Mouse (Mus musculus): ENCODE results near the gene Gbf1. TPM values are rescaled to one million over a fixed set of nuclear protein-coding genes. Genes with fewer than 3 reads are reported as not detected.
"Not testable (repeated sequence)": the region's sequence is repeated elsewhere in the genome, so short reads cannot be mapped to it uniquely, and the experiment has no call there.

Gene Gbf1
- polyA plus RNA-seq, 1 experiment: 86.4 TPM

DNA sequence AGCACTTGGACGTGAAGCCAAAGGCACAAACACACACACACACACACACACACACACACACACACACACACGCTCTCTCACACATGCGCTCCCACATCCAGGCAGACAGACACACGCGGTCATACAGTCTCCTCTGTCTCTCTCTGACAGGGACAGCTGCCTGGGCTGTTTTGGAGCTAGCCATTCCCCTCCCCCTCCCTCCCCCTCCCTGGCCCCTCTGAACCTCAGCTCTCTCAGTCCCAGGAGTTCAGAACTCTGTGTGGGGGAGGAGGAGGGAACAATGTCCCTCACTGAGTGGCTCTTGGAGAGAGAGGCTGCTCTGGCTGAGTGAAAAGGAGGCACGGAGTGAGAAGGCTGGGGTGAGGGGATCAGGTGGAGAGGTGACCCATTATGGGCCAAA is 11.2 kb upstream of the Gbf1 start:
- H3K4me3 ChIP-seq (ENCODE audit: insufficient read depth, low read length): no peak overlapping the region
- H3K4me1 ChIP-seq (ENCODE audit: control insufficient read depth, insufficient read depth, low read length): no peaks in the 10 kb centered on the region
- no peak overlapping the region for H3K27ac ChIP-seq (ENCODE audit: insufficient read depth, low read length)
- TF ChIP-seq POLR2A (IDR thresholded peaks at IDR 0.05; ENCODE audit: low read depth, low read length): no peak
- no peak for TF ChIP-seq CTCF (IDR thresholded peaks at IDR 0.05; ENCODE audit: borderline replicate concordance, insufficient read depth, low read length)

DNA sequence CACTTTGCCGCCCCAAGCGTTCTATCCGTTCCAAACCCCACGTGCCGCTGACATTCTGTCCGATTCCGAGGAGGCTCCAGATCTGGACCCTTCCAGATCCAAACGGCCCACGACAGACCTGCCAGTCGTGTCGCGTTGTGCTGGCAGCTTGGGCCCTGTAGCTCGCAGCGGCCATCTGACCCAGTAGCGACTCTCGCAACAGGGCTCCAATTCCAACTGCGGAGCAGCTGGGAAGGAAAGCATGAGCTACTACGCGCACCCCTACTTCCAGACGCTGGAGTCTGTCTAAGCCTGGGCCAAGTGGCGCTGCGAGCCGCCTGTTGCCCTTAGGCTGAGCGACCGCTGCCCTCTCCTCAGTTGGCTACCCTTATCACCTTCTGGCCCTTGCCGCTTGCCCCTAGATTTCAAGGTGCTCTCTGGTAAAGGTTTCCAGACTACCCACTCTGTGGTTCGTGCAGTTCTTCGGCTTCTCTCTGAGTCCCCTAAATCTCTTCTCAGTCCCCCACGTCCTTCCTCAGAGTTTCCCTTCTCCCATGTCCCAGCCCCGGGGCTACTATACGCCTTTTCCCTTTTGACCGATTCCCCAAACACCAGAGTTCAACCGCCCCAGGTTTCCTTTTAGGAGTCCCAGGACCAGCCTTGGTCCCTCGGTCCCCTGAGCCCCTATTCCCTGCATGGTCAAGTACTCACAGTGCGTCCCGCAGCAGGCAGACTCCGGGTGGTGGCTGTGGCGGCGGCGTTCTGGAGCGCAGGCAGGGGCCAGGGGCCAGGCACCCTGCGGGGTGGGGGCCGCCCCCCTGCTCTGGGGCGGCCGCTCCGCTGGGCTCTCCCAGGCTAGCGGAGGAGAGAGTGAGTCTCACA is 4.6 kb upstream of the Gbf1 start, which contains the start of gene Pitx3:
TSS of gene Pitx3 (minus strand) at position 816 of the 861 bp plus-strand sequence.
- H3K4me3 ChIP-seq (ENCODE audit: insufficient read depth, low read length): peak within 1 kb of the TSS; percentile 50

DNA sequence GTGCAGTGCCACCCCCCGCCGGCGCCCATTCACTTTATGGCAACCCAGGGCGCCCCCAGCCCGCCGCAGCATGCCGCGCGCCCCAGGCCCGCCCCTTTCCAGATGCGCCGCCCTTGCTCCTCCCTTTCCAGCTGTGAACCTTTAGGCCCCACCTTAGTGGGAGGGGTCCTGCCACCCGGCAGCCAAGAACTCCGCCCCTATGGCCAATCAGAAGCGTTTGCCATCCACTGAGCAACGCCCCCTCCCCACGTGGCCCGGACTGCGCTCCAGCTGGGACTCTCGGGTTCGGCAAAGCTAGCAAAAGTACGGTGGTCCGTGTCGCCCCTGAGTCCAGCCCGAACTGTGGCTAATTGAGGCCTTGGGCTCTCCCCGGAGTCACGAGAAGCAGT is 3.9 kb upstream of the Gbf1 start:
- TF ChIP-seq CTCF (IDR thresholded peaks at IDR 0.05; ENCODE audit: borderline replicate concordance, insufficient read depth, low read length) (no peak), POLR2A (IDR thresholded peaks at IDR 0.05; ENCODE audit: low read depth, low read length) (no peak)
- Histone ChIP-seq H3K4me1 (ENCODE audit: control insufficient read depth, insufficient read depth, low read length) (no peaks in the 10 kb centered on the region), H3K4me3 (ENCODE audit: insufficient read depth, low read length) (peak overlapping the region; percentile 50), H3K27ac (ENCODE audit: insufficient read depth, low read length) (no peak overlapping the region)

More for the DNA sequence above, 4.6 kb upstream of the Gbf1 start, which contains the start of gene Pitx3:
- TF ChIP-seq POLR2A (IDR thresholded peaks at IDR 0.05; ENCODE audit: low read depth, low read length) (no peak), CTCF (IDR thresholded peaks at IDR 0.05; ENCODE audit: borderline replicate concordance, insufficient read depth, low read length) (no peak)
- Histone ChIP-seq H3K4me1 (ENCODE audit: control insufficient read depth, insufficient read depth, low read length) (no peaks in the 10 kb centered on the region), H3K27ac (ENCODE audit: insufficient read depth, low read length) (no peak within 1 kb of the TSS)

DNA sequence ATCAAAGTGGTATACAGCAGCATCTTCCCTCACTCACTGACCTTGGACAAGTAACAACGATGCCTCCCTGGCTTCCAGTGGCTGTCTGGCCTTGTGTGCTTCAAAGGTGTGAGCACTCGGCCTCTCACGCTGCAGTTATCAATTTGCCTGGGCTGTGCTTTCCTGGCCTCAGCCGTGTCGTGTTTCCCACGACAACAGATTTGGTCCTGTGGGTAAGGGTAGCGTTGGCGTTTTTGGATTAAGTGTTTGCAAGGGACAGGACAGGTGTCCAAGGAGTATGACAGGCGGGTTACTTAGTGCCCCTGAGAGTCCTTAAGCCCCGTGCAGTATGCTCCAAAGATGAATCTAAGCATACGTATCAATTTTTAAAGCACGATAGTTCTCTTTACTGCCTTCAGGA is 3.2 kb upstream of the Gbf1 start:
- Histone ChIP-seq H3K27ac (ENCODE audit: insufficient read depth, low read length) (no peak overlapping the region), H3K4me1 (ENCODE audit: control insufficient read depth, insufficient read depth, low read length) (peaks cover 6% of the 10 kb centered on the region; the same call in 1 of the 2 replicates), H3K4me3 (ENCODE audit: insufficient read depth, low read length) (no peak overlapping the region)
- TF ChIP-seq POLR2A (IDR thresholded peaks at IDR 0.05; ENCODE audit: low read depth, low read length): no peak

DNA sequence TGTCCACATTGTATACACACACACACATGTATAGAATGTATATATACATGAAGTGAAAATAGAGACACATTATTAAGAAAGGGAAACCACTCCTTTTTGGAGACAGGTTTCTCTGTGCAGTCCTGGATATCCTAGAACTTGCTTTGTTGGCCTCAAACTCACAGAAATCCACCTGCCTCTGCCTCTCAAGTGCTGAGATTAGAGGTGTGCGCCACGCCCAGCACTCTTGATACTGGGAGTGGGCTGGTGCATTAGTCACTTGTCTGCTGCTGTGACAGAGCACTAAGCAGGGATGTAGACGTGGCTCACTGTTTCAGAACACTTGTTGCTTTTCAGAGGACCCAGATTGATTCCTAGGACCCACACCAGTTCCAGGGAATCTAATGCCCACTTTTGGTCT is 13.6 kb downstream of the Gbf1 start:
- Histone ChIP-seq H3K4me1 (ENCODE audit: control insufficient read depth, insufficient read depth, low read length) (no peaks in the 10 kb centered on the region), H3K27ac (ENCODE audit: insufficient read depth, low read length) (no peak overlapping the region), H3K4me3 (ENCODE audit: insufficient read depth, low read length) (no peak overlapping the region)
- TF ChIP-seq CTCF (IDR thresholded peaks at IDR 0.05; ENCODE audit: borderline replicate concordance, insufficient read depth, low read length) (no peak), POLR2A (IDR thresholded peaks at IDR 0.05; ENCODE audit: low read depth, low read length) (no peak)

DNA sequence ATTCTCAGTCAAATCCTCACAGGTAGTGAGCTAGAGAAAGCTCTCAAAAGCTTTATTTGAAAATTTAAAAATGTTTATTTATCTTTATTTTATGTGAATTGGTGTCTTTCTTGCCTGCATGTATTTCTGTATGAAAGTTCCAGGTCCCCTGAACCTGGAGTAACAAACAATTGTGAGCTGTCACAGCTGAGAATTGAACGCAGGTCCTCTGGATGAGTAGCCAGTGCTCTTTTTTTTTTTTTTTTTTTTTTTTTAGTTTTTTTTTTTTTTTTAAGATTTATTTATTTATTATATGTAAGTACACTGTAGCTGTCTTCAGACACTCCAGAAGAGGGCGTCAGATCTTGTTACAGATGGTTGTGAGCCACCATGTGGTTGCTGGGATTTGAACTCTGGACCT is 14.9 kb downstream of the Gbf1 start:
- not testable (repeated sequence) for H3K4me1 ChIP-seq (ENCODE audit: control insufficient read depth, insufficient read depth, low read length); H3K27ac ChIP-seq (ENCODE audit: insufficient read depth, low read length); H3K4me3 ChIP-seq (ENCODE audit: insufficient read depth, low read length)

DNA sequence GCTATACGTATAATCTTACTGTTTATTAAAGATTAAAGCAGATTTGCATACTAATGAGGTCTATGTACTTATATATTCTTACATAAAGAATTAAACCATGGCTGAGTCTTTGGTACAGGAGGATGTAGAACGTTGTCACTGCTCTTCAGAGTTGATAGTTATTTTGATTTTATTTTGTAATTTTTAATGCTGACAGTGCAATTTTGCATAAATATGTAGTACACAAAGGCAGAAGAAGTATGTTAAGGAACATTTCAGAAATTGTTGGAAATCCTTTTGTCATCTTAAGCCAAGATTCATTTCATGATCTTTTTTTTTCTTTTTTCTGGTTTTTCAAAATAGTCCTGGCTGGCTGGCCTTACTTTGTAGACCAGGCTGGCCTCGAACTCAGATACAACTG is 17.1 kb downstream of the Gbf1 start:
- Histone ChIP-seq H3K4me1 (ENCODE audit: control insufficient read depth, insufficient read depth, low read length) (peaks cover 5% of the 10 kb centered on the region), H3K4me3 (ENCODE audit: insufficient read depth, low read length) (no peak overlapping the region), H3K27ac (ENCODE audit: insufficient read depth, low read length) (no peak overlapping the region)
- TF ChIP-seq CTCF (IDR thresholded peaks at IDR 0.05; ENCODE audit: borderline replicate concordance, insufficient read depth, low read length): no peak

DNA sequence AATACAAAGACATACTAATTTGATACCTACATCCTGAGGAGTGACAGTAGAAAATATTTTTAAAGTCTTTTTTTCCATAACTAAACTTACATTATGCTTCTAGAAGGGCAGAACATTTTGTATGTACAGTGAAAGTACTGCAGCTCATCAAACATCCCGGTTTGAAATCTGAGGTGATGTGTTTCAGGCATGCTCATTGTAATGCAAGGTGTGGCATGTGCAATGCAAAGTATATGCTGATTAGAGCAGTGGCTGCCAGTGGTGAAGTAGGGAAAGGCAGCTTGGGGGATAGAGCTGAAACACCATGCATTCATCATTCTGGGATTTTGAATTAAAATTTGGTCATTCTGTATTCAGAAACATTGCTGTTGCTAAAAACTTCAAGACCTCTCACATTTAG is 17.6 kb downstream of the Gbf1 start:
- no peak overlapping the region for H3K27ac ChIP-seq (ENCODE audit: insufficient read depth, low read length)
- no peak overlapping the region for H3K4me3 ChIP-seq (ENCODE audit: insufficient read depth, low read length)
- TF ChIP-seq POLR2A (IDR thresholded peaks at IDR 0.05; ENCODE audit: low read depth, low read length) (no peak), CTCF (IDR thresholded peaks at IDR 0.05; ENCODE audit: borderline replicate concordance, insufficient read depth, low read length) (no peak)
- peaks cover 5% of the 10 kb centered on the region for H3K4me1 ChIP-seq (ENCODE audit: control insufficient read depth, insufficient read depth, low read length)

DNA sequence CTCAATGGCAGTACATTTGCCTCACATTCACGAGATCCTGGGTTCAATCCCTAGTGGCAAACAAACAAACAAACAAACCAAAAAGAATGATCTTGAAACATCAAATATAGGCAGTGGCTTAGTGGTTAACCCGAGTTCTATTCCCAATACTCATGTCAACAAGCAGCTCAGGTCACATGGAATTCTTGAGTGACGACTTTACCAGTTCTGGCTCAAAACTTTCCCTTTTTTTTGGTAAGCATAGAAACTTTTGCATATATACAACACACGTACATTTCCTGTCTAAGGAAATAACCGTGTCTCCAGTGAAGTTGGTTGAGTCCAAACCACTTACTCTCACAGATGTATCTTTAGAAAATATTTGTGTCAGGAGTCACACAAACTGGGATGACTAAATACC is 20.2 kb downstream of the Gbf1 start:
- Histone ChIP-seq H3K4me3 (ENCODE audit: insufficient read depth, low read length) (no peak overlapping the region), H3K27ac (ENCODE audit: insufficient read depth, low read length) (peak overlapping the region; percentile 60), H3K4me1 (ENCODE audit: control insufficient read depth, insufficient read depth, low read length) (peaks cover 5% of the 10 kb centered on the region)
- TF ChIP-seq POLR2A (IDR thresholded peaks at IDR 0.05; ENCODE audit: low read depth, low read length) (no peak), CTCF (IDR thresholded peaks at IDR 0.05; ENCODE audit: borderline replicate concordance, insufficient read depth, low read length) (no peak)

DNA sequence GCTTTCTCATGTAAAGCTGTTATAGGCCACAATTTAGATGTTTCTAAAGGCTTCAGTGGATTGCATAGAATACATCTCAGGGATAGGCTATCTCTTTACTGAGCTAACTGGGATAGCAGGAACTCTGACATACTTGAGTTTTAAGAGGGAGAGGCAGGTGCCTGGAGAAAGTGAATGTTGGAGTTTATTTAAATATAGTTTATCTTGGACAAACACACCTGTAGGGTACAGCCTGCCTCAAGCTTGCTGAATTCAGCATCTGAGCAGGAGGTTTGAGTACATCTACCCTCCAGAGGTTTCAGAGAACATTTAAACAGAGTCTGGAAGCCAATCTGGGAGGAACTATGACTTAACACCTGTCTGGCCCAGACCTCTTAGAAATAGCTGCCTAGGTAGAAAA is 22.9 kb downstream of the Gbf1 start:
- no peak for TF ChIP-seq CTCF (IDR thresholded peaks at IDR 0.05; ENCODE audit: borderline replicate concordance, insufficient read depth, low read length)
- no peak for TF ChIP-seq POLR2A (IDR thresholded peaks at IDR 0.05; ENCODE audit: low read depth, low read length)
- H3K27ac ChIP-seq (ENCODE audit: insufficient read depth, low read length): no peak overlapping the region
- peaks cover 5% of the 10 kb centered on the region for H3K4me1 ChIP-seq (ENCODE audit: control insufficient read depth, insufficient read depth, low read length)
- H3K4me3 ChIP-seq (ENCODE audit: insufficient read depth, low read length): no peak overlapping the region
